Mouse (Mus musculus): ENCODE data around the gene Arhgap44.

- TF ChIP-seq E2F4 (IDR thresholded peaks at IDR 0.05; ENCODE audit: insufficient read depth) = no peak
- no peak for TF ChIP-seq USF1 (IDR thresholded peaks at IDR 0.05; ENCODE audit: low read depth)
- TF ChIP-seq POLR2A (IDR thresholded peaks at IDR 0.05; ENCODE audit: insufficient read length, low read depth) = no peak
- TF ChIP-seq MAX (IDR thresholded peaks at IDR 0.05; ENCODE audit: low read depth) = no peak
- TF ChIP-seq CEBPB (IDR thresholded peaks at IDR 0.05; ENCODE audit: insufficient read depth, poor library complexity, severe bottlenecking) = no peak
- no peak for TF ChIP-seq MYOG (IDR thresholded peaks at IDR 0.05; ENCODE audit: control insufficient read depth in 1 of 3, insufficient read depth in 1 of 3, insufficient read length in 2 of 3, low read depth in 2 of 3)
- TF ChIP-seq MYOD1 (IDR thresholded peaks at IDR 0.05; ENCODE audit: control insufficient read depth in 1 of 3, insufficient read length in 2 of 3, low read depth in 2 of 3) = no peak
- TF ChIP-seq TCF12 (IDR thresholded peaks at IDR 0.05; ENCODE audit: insufficient read depth, poor library complexity, severe bottlenecking) = no peak
Measured at GRCm38 (mm10) chr11:65170121-65170750, 7.5 kb upstream of the Arhgap44 start.

Measured in myocyte (in vitro differentiated cells).